Mouse (Mus musculus): ENCODE measurements around the gene Crip1. TPM values are rescaled to one million over a fixed set of nuclear protein-coding genes. Genes with fewer than 3 reads are reported as not detected.

Crip1 gene
- total and polyA plus RNA-seq, 2 experiments from 2014 or later = 15.4 to 35.8 TPM

DNA sequence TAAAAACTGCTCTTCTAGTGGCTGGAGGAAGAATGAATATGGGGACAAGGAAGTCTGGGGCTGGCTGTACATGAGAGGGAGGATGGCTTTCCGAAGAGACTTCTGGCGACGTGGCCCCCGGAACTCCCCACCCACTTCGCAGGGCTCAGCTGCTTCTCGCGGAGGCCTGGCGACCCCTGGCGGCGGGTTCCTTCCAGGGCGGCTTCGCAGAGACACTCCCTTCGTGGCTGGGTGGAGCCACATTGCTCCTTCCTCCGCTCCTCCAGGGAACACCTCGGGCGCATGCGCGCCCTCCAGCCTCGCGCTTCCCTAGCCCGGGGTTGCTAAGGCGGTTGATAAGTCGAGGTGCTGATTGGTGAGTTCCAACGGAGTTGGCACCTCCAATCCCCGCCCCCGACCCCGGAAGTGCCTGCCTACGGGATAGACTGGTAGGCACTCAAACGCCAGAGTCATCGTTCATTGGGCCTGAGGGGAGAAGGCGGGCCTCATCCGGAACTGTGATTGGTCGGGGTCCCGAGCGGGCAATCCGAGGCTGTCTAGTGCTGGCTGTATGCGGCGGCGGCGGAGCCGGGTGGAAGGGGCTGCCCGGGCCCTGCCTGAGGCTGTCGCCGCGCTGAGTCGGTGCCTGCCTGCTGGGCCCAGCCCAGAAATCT is 9.9 kb downstream of the Crip1 start, which contains the start of gene Tedc1:
Gene Tedc1, plus strand, starts transcription at position 535 of the 653 bp plus-strand sequence.
- DNase-seq (ENCODE audit: low spot score) (peak; percentile 100), ATAC-seq (peak; percentile 99)
- WGBS = under 1% methylated on average over 46 of the region's 46 CpGs
- Histone ChIP-seq H3K27ac (peak within 1 kb of the TSS; percentile 76), H3K27me3 (ENCODE audit: insufficient read depth, low read length) (no peaks in the 10 kb centered on the region), H3K9ac (replicated peaks; ENCODE audit: low read length) (peak within 1 kb of the TSS; percentile 62), H3K9me3 (ENCODE audit: low read length) (no peaks in the 10 kb centered on the region), H3K36me3 (ENCODE audit: insufficient read depth, low read length) (no peaks in the 10 kb centered on the region), H3K4me1 (ENCODE audit: insufficient read depth, low read length) (peaks cover 18% of the 10 kb centered on the region), H3K4me3 (ENCODE audit: low read length) (peak within 1 kb of the TSS; percentile 60), H3K4me2 (ENCODE audit: low read depth, low read length) (peak within 1 kb of the TSS; percentile 96)
- peak; percentile 99 for TF ChIP-seq CTCF (IDR thresholded peaks at IDR 0.05; ENCODE audit: low read depth)

DNA sequence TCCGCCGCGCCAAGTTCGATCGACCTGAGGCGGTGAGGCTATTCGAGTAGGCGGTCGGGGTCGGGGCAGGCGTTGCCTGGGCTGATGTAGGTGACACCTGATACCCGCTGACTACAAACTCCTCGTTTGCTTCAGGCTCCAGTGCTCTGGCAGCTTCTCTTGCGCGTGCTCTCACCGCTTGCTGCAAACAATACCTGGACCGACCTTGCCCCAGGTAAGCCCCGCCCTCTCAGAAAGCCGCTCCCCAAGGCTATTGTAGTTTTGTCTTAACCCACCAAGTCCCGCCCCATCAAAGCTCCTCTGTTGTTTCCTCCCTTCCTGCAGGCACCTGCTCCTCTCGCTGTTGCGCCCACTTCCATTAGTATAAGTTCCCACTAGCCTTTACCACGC is 10.4 kb downstream of the Crip1 start:
- no peaks in the 10 kb centered on the region for H3K36me3 ChIP-seq (ENCODE audit: insufficient read depth, low read length)
- DNase-seq (ENCODE audit: low spot score) = no peak
- H3K4me3 ChIP-seq (ENCODE audit: low read length) = peak overlapping the region; percentile 60
- TF ChIP-seq CTCF (IDR thresholded peaks at IDR 0.05; ENCODE audit: low read depth) = no peak
- H3K4me2 ChIP-seq (ENCODE audit: low read depth, low read length) = peak overlapping the region; percentile 96
- no peaks in the 10 kb centered on the region for H3K9me3 ChIP-seq (ENCODE audit: low read length)
- peaks cover 15% of the 10 kb centered on the region for H3K4me1 ChIP-seq (ENCODE audit: insufficient read depth, low read length)
- no peak for ATAC-seq
- no peaks in the 10 kb centered on the region for H3K27me3 ChIP-seq (ENCODE audit: insufficient read depth, low read length)
- no peak overlapping the region for H3K27ac ChIP-seq
- peak overlapping the region; percentile 40 for H3K9ac ChIP-seq (replicated peaks; ENCODE audit: low read length)
- WGBS = under 1% methylated on average over 23 of the region's 23 CpGs

DNA sequence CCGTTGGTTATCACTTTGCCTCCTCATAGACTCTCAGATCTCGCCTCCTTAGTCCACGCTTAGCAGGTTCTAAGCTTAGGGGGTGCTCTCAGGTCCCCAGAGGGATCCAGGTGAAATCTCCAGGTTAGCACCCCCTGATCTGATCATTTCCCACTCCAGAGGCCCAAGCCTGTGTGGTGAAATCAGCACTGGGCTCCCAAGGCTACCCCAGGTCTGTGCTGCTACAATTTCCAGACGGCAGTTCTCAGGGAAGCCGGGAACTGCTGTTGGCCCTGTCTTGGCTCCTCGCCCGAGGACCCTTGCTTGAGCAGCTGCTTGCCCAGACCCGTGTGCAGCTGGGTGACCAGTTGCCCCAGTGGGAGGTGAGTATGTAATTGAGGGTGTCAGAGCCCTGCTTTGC is 10.9 kb downstream of the Crip1 start:
- Histone ChIP-seq H3K36me3 (ENCODE audit: insufficient read depth, low read length) (no peaks in the 10 kb centered on the region), H3K27me3 (ENCODE audit: insufficient read depth, low read length) (no peaks in the 10 kb centered on the region), H3K4me2 (ENCODE audit: low read depth, low read length) (peak overlapping the region; percentile 96), H3K4me1 (ENCODE audit: insufficient read depth, low read length) (peaks cover 12% of the 10 kb centered on the region), H3K27ac (no peak overlapping the region), H3K9ac (replicated peaks; ENCODE audit: low read length) (peak overlapping the region; percentile 40; the same call in 1 of the 2 replicates), H3K9me3 (ENCODE audit: low read length) (no peaks in the 10 kb centered on the region), H3K4me3 (ENCODE audit: low read length) (peak overlapping the region; percentile 60)
- DNase-seq (ENCODE audit: low spot score) = peak; percentile 24
- ATAC-seq = no peak
- WGBS = 26% methylated on average over 8 of the region's 8 CpGs
- TF ChIP-seq CTCF (IDR thresholded peaks at IDR 0.05; ENCODE audit: low read depth) = no peak

DNA sequence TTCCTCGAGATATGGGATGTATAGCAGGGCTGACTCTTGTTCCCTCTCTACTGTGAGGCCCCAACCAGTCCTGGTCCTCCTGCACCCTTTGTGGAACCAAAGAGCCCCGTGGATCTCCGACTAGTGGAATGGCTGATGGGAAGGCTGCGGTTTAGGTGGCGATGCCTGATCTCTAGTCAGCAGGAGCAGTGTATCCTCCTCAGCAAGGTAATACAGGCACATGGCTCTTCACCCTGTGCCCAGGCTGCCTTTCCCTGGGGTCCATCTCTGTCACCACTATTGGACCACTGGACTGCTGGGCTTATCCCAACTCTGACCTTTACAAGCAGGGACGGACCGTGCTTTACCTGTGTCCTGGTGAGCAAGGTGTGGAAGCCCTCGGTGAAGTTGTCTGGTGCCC is 11.4 kb downstream of the Crip1 start:
- no peak overlapping the region for H3K27ac ChIP-seq
- no peaks in the 10 kb centered on the region for H3K36me3 ChIP-seq (ENCODE audit: insufficient read depth, low read length)
- H3K27me3 ChIP-seq (ENCODE audit: insufficient read depth, low read length) = no peaks in the 10 kb centered on the region
- H3K9me3 ChIP-seq (ENCODE audit: low read length) = no peaks in the 10 kb centered on the region
- no peak for TF ChIP-seq CTCF (IDR thresholded peaks at IDR 0.05; ENCODE audit: low read depth)
- DNase-seq (ENCODE audit: low spot score) = no peak
- 91% methylated on average over 8 of the region's 8 CpGs for WGBS
- peaks cover 12% of the 10 kb centered on the region for H3K4me1 ChIP-seq (ENCODE audit: insufficient read depth, low read length)
- no peak overlapping the region for H3K4me3 ChIP-seq (ENCODE audit: low read length)
- H3K4me2 ChIP-seq (ENCODE audit: low read depth, low read length) = no peak overlapping the region
- ATAC-seq = no peak
- H3K9ac ChIP-seq (replicated peaks; ENCODE audit: low read length) = no peak overlapping the region

DNA sequence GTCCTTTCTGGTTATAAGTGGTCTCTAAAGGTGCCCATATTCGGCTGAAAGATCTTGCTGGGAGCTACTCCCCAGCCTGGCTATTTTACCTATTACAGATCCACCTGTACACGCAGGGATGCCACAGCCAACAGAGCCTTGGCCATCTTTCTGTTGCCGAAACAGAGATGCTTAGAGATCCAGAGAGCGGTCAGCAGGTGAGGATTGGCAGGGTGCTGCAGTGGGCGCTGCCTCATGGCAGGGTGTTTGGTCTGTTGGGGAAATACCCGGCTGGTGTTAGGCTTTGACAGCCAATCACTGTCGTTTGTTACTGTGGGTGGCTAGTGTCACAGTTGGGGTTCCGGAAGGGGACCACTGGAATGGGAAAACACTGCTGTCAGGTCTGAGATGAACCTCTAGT is 11.9 kb downstream of the Crip1 start:
- no peak for TF ChIP-seq CTCF (IDR thresholded peaks at IDR 0.05; ENCODE audit: low read depth)
- Histone ChIP-seq H3K9me3 (ENCODE audit: low read length) (no peaks in the 10 kb centered on the region), H3K36me3 (ENCODE audit: insufficient read depth, low read length) (no peaks in the 10 kb centered on the region), H3K4me1 (ENCODE audit: insufficient read depth, low read length) (peaks cover 13% of the 10 kb centered on the region), H3K27ac (no peak overlapping the region), H3K27me3 (ENCODE audit: insufficient read depth, low read length) (no peaks in the 10 kb centered on the region), H3K4me2 (ENCODE audit: low read depth, low read length) (no peak overlapping the region), H3K4me3 (ENCODE audit: low read length) (no peak overlapping the region), H3K9ac (replicated peaks; ENCODE audit: low read length) (no peak overlapping the region)
- DNase-seq (ENCODE audit: low spot score) (no peak), ATAC-seq (no peak)
- WGBS = 87% methylated on average over 8 of the region's 8 CpGs

DNA sequence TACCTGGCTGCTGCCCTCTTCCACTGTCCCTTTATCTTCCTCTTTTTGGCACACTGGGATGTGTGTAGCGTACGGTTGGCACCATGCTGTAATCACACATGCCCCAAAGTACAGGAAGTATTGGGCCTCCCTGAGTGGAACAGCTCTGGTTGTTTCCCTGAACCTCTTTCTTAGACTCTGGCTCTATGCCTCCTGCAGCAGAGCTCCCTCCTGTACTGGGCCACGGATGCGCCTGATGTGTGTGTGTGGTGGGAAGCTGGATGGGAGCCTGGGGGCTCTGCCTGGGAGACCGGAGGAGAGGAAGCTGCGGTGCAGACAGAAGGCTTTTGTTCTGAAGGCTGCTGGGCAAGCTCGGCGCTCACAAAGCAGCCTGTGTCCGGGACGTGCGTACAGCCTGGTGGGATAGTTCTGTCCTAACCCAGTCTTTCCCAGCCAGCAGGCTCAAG is 17.5 kb downstream of the Crip1 start:
- peak; percentile 77 for DNase-seq (ENCODE audit: low spot score)
- no peaks in the 10 kb centered on the region for H3K9me3 ChIP-seq (ENCODE audit: low read length)
- no peaks in the 10 kb centered on the region for H3K27me3 ChIP-seq (ENCODE audit: insufficient read depth, low read length)
- no peak overlapping the region for H3K4me2 ChIP-seq (ENCODE audit: low read depth, low read length)
- WGBS = 51% methylated on average over 11 of the region's 11 CpGs
- H3K36me3 ChIP-seq (ENCODE audit: insufficient read depth, low read length) = no peaks in the 10 kb centered on the region
- peak overlapping the region; percentile 29; the same call in 1 of the 2 replicates for H3K9ac ChIP-seq (replicated peaks; ENCODE audit: low read length)
- peak overlapping the region; percentile 76 for H3K27ac ChIP-seq
- TF ChIP-seq CTCF (IDR thresholded peaks at IDR 0.05; ENCODE audit: low read depth) = no peak
- H3K4me3 ChIP-seq (ENCODE audit: low read length) = no peak overlapping the region
- peaks cover 5% of the 10 kb centered on the region; the same call in 1 of the 2 replicates for H3K4me1 ChIP-seq (ENCODE audit: insufficient read depth, low read length)
- peak; percentile 94 for ATAC-seq

DNA sequence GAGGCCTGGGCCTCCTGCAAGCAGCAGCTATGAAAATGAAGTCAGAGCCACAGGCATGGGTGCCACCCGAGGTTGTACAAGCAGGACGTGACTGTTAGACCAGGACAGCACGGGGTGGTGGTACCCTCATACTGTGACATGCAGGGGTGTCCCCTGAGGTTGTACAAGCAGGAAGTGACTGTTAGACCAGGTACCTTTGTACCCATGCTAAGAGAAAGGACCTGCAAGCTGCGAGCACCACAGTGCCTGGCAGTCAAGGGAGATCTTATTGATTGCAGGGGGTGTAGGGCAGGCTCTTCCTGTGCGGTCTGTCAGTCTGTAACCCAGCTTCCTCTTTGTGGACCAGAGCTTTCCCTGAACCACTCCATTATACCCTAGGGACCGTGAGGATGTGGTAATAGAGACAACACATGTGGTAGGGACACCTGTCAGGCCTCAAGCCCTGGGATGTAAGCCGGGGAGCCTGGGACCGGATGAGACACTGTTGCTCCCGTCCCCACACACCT is 22.0 kb downstream of the Crip1 start:
- DNase-seq (ENCODE audit: low spot score) (no peak), ATAC-seq (no peak)
- no peak overlapping the region for H3K4me2 ChIP-seq (ENCODE audit: low read depth, low read length)
- no peaks in the 10 kb centered on the region for H3K9me3 ChIP-seq (ENCODE audit: low read length)
- no peaks in the 10 kb centered on the region for H3K27me3 ChIP-seq (ENCODE audit: insufficient read depth, low read length)
- 84% methylated on average over 9 of the region's 9 CpGs for WGBS
- no peak overlapping the region for H3K9ac ChIP-seq (replicated peaks; ENCODE audit: low read length)
- no peak for TF ChIP-seq CTCF (IDR thresholded peaks at IDR 0.05; ENCODE audit: low read depth)
- no peaks in the 10 kb centered on the region for H3K36me3 ChIP-seq (ENCODE audit: insufficient read depth, low read length)
- H3K4me1 ChIP-seq (ENCODE audit: insufficient read depth, low read length) = peaks cover 3% of the 10 kb centered on the region; the same call in 1 of the 2 replicates
- H3K27ac ChIP-seq = no peak overlapping the region
- no peak overlapping the region for H3K4me3 ChIP-seq (ENCODE audit: low read length)

Data from hindbrain, postnatal 0 days (tissue).